ENCODE assay signal across 14 mouse cellular contexts in the genomic region with DNA sequence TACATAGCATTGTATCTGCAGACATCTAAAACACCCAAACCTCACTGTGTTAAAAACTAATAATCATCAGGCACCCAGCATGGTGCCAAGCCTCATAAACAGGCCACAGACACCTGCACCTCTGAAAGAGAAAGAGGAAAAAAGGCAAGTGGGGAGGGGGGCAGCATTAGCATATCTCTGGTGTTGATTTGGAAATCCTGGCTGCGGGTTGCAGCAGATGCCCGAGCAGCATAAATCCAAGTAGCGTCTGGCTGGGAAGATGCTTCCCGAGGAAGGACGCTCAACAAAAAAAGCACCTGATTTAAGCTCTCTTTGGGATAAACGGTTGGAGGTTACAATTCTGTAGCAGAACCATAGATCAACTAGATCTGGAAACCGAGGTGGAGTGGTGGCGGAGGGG.
DNase-seq lines count a peak whose midpoint lies in the region; ATAC-seq and TF ChIP-seq lines count a peak whose summit lies in the region.
"Had no signal": no experiment of that assay in that cellular context is flagged by ENCODE, and none has a peak within 500 bp of the region (broad histone marks: within the 10 kb centered on the region; RNA-seq: fewer than 3 reads in every experiment).

No protein-coding gene starts in this region.

- no peaks in the 10 kb centered on the region for H3K36me3 ChIP-seq in forebrain, embryonic 14.5 days (ENCODE audit: control insufficient read depth, insufficient read depth, low read length)
- H3K36me3 ChIP-seq in midbrain, embryonic 13.5 days: no peaks in the 10 kb centered on the region
- H3K36me3 ChIP-seq: heart, embryonic 13.5 days; liver, embryonic 13.5 days had no signal

- no peak for TF ChIP-seq CTCF in layer of hippocampus, adult 2 months (conservative IDR thresholded peaks at IDR 0.05)
- TF ChIP-seq CTCF in brain, embryonic 14.5 days (IDR thresholded peaks at IDR 0.05; ENCODE audit: borderline replicate concordance, extremely low read depth, insufficient read depth, insufficient read length): no peak

- peaks cover 15% of the 10 kb centered on the region; the same call in 1 of the 2 replicates for H3K4me1 ChIP-seq in forebrain, embryonic 14.5 days (ENCODE audit: control insufficient read depth, insufficient read depth, low read length)
- peaks cover 13% of the 10 kb centered on the region for H3K4me1 ChIP-seq in midbrain, embryonic 13.5 days (replicated peaks)
- H3K4me1 ChIP-seq: liver, embryonic 13.5 days had no signal

- peak overlapping the region; percentile 29; the same call in 1 of the 2 replicates for H3K27ac ChIP-seq in layer of hippocampus, adult 2 months
- peak overlapping the region; percentile 49 for H3K27ac ChIP-seq in forebrain, embryonic 14.5 days (ENCODE audit: low read depth, low read length)
- H3K27ac ChIP-seq in midbrain, embryonic 13.5 days: no peak overlapping the region
- H3K27ac ChIP-seq: liver, embryonic 13.5 days had no signal

- ATAC-seq in forebrain, embryonic 14.5 days: peak; percentile 70; the same call in 1 of the 2 replicates
- no peak for ATAC-seq in midbrain, embryonic 13.5 days

- DNase-seq in layer of hippocampus, adult 2 months (ENCODE audit: low spot score in 2 of 2): peak in 1 of 2 experiments; percentile 1
- DNase-seq in layer of hippocampus, adult 9-10 months (ENCODE audit: low spot score): no peak
- peak; percentile 83 for DNase-seq in brain, embryonic 14.5 days (ENCODE audit: low read depth)
- DNase-seq in forebrain, embryonic 14.5 days (ENCODE audit: low spot score): peak; percentile 69
- no peak for DNase-seq in left cerebral cortex, adult 8-10 months (ENCODE audit: low spot score in 2 of 2)
- no peak for DNase-seq in thymus, postnatal 10 days (ENCODE audit: low spot score in 2 of 2)
- DNase-seq: adrenal gland, adult 2 months; gastrocnemius, postnatal 14 days; kidney, adult 9 months; liver, embryonic 13.5 days; lung, postnatal 14 days had no signal

- WGBS in forebrain, embryonic 14.5 days: 20% methylated on average over 8 of the region's 8 CpGs
- WGBS in midbrain, embryonic 13.5 days: 24% methylated on average over 8 of the region's 8 CpGs

- no peaks in the 10 kb centered on the region for H3K9me3 ChIP-seq in forebrain, embryonic 14.5 days (replicated peaks; ENCODE audit: control insufficient read depth, low read length)
- no peaks in the 10 kb centered on the region for H3K9me3 ChIP-seq in midbrain, embryonic 13.5 days
- H3K9me3 ChIP-seq: liver, embryonic 13.5 days had no signal

- H3K9ac ChIP-seq in forebrain, embryonic 14.5 days (ENCODE audit: low read length): no peak overlapping the region; the same call in 1 of the 2 replicates
- no peak overlapping the region for H3K9ac ChIP-seq in midbrain, embryonic 13.5 days (replicated peaks)
- H3K9ac ChIP-seq: heart, embryonic 13.5 days; liver, embryonic 13.5 days had no signal

- peak overlapping the region; percentile 10; the same call in 1 of the 2 replicates for H3K4me2 ChIP-seq in forebrain, embryonic 14.5 days (ENCODE audit: low read length)
- peak overlapping the region; percentile 11; the same call in 1 of the 2 replicates for H3K4me2 ChIP-seq in midbrain, embryonic 13.5 days (replicated peaks)
- H3K4me2 ChIP-seq: liver, embryonic 13.5 days had no signal

- no peaks in the 10 kb centered on the region for H3K27me3 ChIP-seq in forebrain, embryonic 14.5 days (replicated peaks; ENCODE audit: control insufficient read depth, insufficient read depth, low read length)
- H3K27me3 ChIP-seq in midbrain, embryonic 13.5 days: no peaks in the 10 kb centered on the region
- H3K27me3 ChIP-seq: heart, embryonic 13.5 days; liver, embryonic 13.5 days had no signal

- H3K4me3 ChIP-seq in layer of hippocampus, adult 2 months: no peak overlapping the region
- no peak overlapping the region for H3K4me3 ChIP-seq in forebrain, embryonic 14.5 days (ENCODE audit: low read depth, low read length)
- no peak overlapping the region for H3K4me3 ChIP-seq in midbrain, embryonic 13.5 days (replicated peaks)
- H3K4me3 ChIP-seq: erythroblast, embryonic 14.5 days; heart, embryonic 13.5 days; liver, embryonic 13.5 days had no signal

- TF ChIP-seq POLR2A in brain, embryonic 14.5 days (IDR thresholded peaks at IDR 0.05; ENCODE audit: borderline replicate concordance, extremely low read depth, insufficient read depth, insufficient read length, poor library complexity, severe bottlenecking): no peak

Comparison
In these comparisons a context has a peak if more than half of its experiments do, and no peak if none do; other contexts are left out.
1. DNase-seq: peak in brain, embryonic 14.5 days (single experiment) and forebrain, embryonic 14.5 days (single experiment); none in layer of hippocampus, adult 9-10 months (single experiment), left cerebral cortex, adult 8-10 months (0 of 2) and thymus, postnatal 10 days (0 of 2).